Mouse (Mus musculus): Measurements from ENCODE around the gene Ankrd40. TPM values are rescaled to one million over a fixed set of nuclear protein-coding genes. Genes with fewer than 3 reads are reported as not detected.

Ankrd40 gene
- polyA plus RNA-seq (2012; ENCODE audit: insufficient read depth, low replicate concordance) = 32.7 and 40.6 TPM in 2 replicates

- TF ChIP-seq GATA1 (IDR thresholded peaks at IDR 0.05; ENCODE audit: borderline replicate concordance, low read length) (no peak), FLI1 (IDR thresholded peaks at IDR 0.05; ENCODE audit: low read length) (no peak)
- Histone ChIP-seq H3K27me3 (replicated peaks) (no peaks in the 10 kb centered on the region), H3K4me3 (replicated peaks) (peak within 1 kb of the TSS; percentile 99), H3K9me3 (no peaks in the 10 kb centered on the region), H3K36me3 (replicated peaks; ENCODE audit: low read length) (no peaks in the 10 kb centered on the region), H3K4me1 (peaks cover 21% of the 10 kb centered on the region)
Observed at GRCm38 (mm10) chr11:94327693-94328643, at the start of gene Ankrd40. Gene Ankrd40 (plus strand): TSS chr11:94328001.

GRCm38 (mm10) chr11:94281199-94282181 is 46.3 kb upstream of the Ankrd40 start, which contains the start of gene Gm21885:
Gene Gm21885 (plus strand): TSS chr11:94281873.
- Histone ChIP-seq H3K9me3 (no peaks in the 10 kb centered on the region), H3K36me3 (replicated peaks; ENCODE audit: low read length) (peaks cover 53% of the 10 kb centered on the region)

GRCm38 (mm10) chr11:94282291-94282690 is 45.5 kb upstream of the Ankrd40 start:
- Histone ChIP-seq H3K36me3 (replicated peaks; ENCODE audit: low read length) (peaks cover 61% of the 10 kb centered on the region), H3K9me3 (no peaks in the 10 kb centered on the region), H3K27me3 (replicated peaks) (peaks cover 2% of the 10 kb centered on the region), H3K4me1 (peaks cover 20% of the 10 kb centered on the region), H3K4me3 (replicated peaks) (no peak overlapping the region)
- TF ChIP-seq FLI1 (IDR thresholded peaks at IDR 0.05; ENCODE audit: low read length) = no peak
- TF ChIP-seq GATA1 (IDR thresholded peaks at IDR 0.05; ENCODE audit: borderline replicate concordance, low read length) = no peak

More at GRCm38 (mm10) chr11:94281199-94282181, 46.3 kb upstream of the Ankrd40 start, which contains the start of gene Gm21885:
- Histone ChIP-seq H3K4me1 (peaks cover 25% of the 10 kb centered on the region), H3K27me3 (replicated peaks) (peaks cover 2% of the 10 kb centered on the region), H3K4me3 (replicated peaks) (no peak within 1 kb of the TSS)
- TF ChIP-seq GATA1 (IDR thresholded peaks at IDR 0.05; ENCODE audit: borderline replicate concordance, low read length) = no peak
- TF ChIP-seq FLI1 (IDR thresholded peaks at IDR 0.05; ENCODE audit: low read length) = no peak

DNA sequence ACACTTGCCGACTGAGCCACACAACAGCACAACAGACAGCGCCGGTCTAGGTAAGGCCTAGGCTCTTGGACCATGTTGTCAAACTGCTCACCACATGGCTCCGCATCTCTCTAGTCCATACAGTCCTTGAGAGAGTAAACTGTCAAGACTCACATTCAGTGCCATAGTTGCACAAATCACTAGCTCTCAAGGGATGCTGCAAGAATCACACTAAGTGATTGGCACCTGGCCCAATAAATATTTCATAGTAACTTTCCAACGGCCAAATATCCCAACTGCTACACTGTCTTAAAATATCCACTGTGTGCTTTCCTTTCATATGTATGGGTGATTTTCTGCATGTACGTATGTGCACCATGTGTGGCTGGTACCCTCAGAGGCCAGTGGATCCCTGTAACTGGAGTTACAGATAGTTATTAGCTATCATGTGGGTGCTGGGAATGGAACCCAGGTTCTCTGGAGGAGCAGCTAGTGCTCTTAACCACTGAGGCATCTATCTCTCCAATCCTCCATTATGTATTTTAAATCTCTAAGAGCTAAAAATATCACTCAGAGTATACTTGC is 44.2 kb upstream of the Ankrd40 start:
- Histone ChIP-seq H3K27me3 (replicated peaks) (peaks cover 2% of the 10 kb centered on the region), H3K4me1 (peaks cover 17% of the 10 kb centered on the region; the same call in 1 of the 2 replicates), H3K9me3 (no peaks in the 10 kb centered on the region), H3K4me3 (replicated peaks) (no peak overlapping the region), H3K36me3 (replicated peaks; ENCODE audit: low read length) (peaks cover 75% of the 10 kb centered on the region)
- TF ChIP-seq GATA1 (IDR thresholded peaks at IDR 0.05; ENCODE audit: borderline replicate concordance, low read length) (no peak), FLI1 (IDR thresholded peaks at IDR 0.05; ENCODE audit: low read length) (no peak)

DNA sequence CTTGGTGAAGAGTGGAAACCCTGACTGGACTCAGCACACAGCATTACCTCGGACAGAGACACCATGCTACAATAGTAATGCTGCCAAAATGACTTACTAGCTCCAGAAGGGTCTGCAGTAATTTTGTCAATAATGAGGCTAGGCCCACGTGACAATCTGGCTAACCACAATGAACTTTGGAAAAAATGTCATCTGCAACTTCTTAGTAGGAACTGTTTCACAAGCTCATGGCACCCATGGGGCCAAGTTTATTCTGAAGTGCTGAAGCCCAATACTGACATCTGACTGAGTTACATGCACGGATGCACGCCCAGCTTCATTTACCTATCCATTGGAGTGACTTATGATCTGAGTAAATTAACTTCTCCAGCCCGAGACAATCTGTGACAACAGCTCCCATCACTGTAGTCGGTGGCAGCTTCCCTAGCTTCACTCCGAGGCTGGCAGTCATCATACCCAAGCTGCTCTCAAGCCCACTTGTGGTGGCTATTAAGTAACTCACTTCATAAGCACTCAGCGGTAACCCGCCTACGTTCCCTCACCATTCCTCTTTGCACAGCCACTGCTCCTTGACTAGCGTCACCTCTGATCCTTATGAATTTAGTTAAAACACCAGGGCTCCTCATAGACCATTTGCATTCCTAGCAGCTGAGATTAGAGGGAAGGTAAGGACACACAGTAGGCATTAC is 41.8 kb upstream of the Ankrd40 start:
- Histone ChIP-seq H3K9me3 (no peaks in the 10 kb centered on the region), H3K36me3 (replicated peaks; ENCODE audit: low read length) (peaks cover 95% of the 10 kb centered on the region), H3K4me3 (replicated peaks) (no peak overlapping the region), H3K27me3 (replicated peaks) (no peaks in the 10 kb centered on the region), H3K4me1 (peaks cover 17% of the 10 kb centered on the region; the same call in 1 of the 2 replicates)
- TF ChIP-seq FLI1 (IDR thresholded peaks at IDR 0.05; ENCODE audit: low read length) (no peak), GATA1 (IDR thresholded peaks at IDR 0.05; ENCODE audit: borderline replicate concordance, low read length) (no peak)

DNA sequence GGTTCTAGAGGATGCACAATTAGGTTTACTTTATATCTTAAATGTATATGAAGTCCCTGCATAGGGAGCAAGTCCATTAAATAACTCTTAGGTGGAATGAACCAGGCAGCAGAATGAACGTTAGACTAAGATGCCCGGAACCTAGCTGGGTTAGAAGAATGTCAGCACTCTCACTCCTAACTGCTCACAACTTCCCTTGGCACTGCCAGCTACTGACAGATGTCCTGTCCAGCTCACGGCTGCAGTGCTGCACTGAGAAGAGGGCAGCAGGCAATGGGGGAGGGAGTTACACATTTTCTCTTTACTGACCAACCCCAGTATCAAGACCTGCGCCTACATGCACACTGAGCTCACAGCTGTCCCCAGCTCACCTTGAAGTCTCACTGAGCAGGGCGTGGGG is 40.7 kb upstream of the Ankrd40 start:
- Histone ChIP-seq H3K4me1 (peaks cover 8% of the 10 kb centered on the region; the same call in 1 of the 2 replicates), H3K27me3 (replicated peaks) (no peaks in the 10 kb centered on the region), H3K4me3 (replicated peaks) (no peak overlapping the region), H3K9me3 (no peaks in the 10 kb centered on the region), H3K36me3 (replicated peaks; ENCODE audit: low read length) (peaks cover 97% of the 10 kb centered on the region)
- TF ChIP-seq GATA1 (IDR thresholded peaks at IDR 0.05; ENCODE audit: borderline replicate concordance, low read length) = no peak
- no peak for TF ChIP-seq FLI1 (IDR thresholded peaks at IDR 0.05; ENCODE audit: low read length)

- no peak overlapping the region for H3K4me3 ChIP-seq (replicated peaks)
- TF ChIP-seq FLI1 (IDR thresholded peaks at IDR 0.05; ENCODE audit: low read length) = no peak
- TF ChIP-seq GATA1 (IDR thresholded peaks at IDR 0.05; ENCODE audit: borderline replicate concordance, low read length) = no peak
Observed at GRCm38 (mm10) chr11:94290062-94290740, 37.6 kb upstream of the Ankrd40 start.

More at GRCm38 (mm10) chr11:94290062-94290740, 37.6 kb upstream of the Ankrd40 start:
- Histone ChIP-seq H3K4me1 (peaks cover 8% of the 10 kb centered on the region; the same call in 1 of the 2 replicates), H3K27me3 (replicated peaks) (no peaks in the 10 kb centered on the region), H3K36me3 (replicated peaks; ENCODE audit: low read length) (peaks cover 100% of the 10 kb centered on the region), H3K9me3 (no peaks in the 10 kb centered on the region)

Data from megakaryocyte, embryonic 14.5 days (primary cell).